Mouse (Mus musculus) testis, adult 2 months (tissue): ENCODE data around the gene Srgap1.

ENCODE experiments used
- CTCF ChIP-seq: fragments of 200-500 bp; IDR thresholded peaks from 2 replicates; pipeline ENCODE4 v1.5.1; 2012; ENCODE audit warnings: low read depth, mild to moderate bottlenecking, inconsistent platforms, low read length, moderate library complexity; ENCODE audit not compliant: control insufficient read depth, insufficient read depth, insufficient replicate concordance
- POLR2A ChIP-seq: fragments of 200-500 bp; IDR thresholded peaks from 2 replicates; pipeline ENCODE4 v1.6.1; 2012; ENCODE audit warnings: low read depth, mild to moderate bottlenecking, inconsistent platforms, low read length, moderate library complexity; ENCODE audit not compliant: control insufficient read depth

- no peak for TF ChIP-seq CTCF
- TF ChIP-seq POLR2A = no peak
Observed at GRCm38 (mm10) chr10:122006606-122007005, 40.5 kb downstream of the Srgap1 start.
